ENCODE assay signal across 28 mouse cellular contexts in genomic region chr9:70192336-70192735, GRCm38 (mm10). TPM values are rescaled to one million over a fixed set of nuclear protein-coding genes. Genes with fewer than 3 reads are reported as not detected.
A peak's percentile ranks its signal among the peaks of the same experiment; 100 is the strongest.
DNase-seq lines count a peak whose midpoint lies in the region; ATAC-seq and TF ChIP-seq lines count a peak whose summit lies in the region.
"Had no signal": no experiment of that assay in that cellular context is flagged by ENCODE, and none has a peak within 500 bp of the region (broad histone marks: within the 10 kb centered on the region; RNA-seq: fewer than 3 reads in every experiment).

No protein-coding gene starts in this region.

- TF ChIP-seq CTCF in midbrain, postnatal 0 days (IDR thresholded peaks at IDR 0.05): no peak
- no peak for TF ChIP-seq CTCF in forebrain, postnatal 0 days (IDR thresholded peaks at IDR 0.05; ENCODE audit: low read depth)

- H3K9ac ChIP-seq in forebrain, embryonic 13.5 days: no peak overlapping the region
- no peak overlapping the region for H3K9ac ChIP-seq in forebrain, embryonic 11.5 days (ENCODE audit: low read length)
- H3K9ac ChIP-seq in hindbrain, embryonic 16.5 days (ENCODE audit: low read depth, low read length): no peak overlapping the region
- H3K9ac ChIP-seq in hindbrain, embryonic 11.5 days (ENCODE audit: low read depth, low read length): no peak overlapping the region
- H3K9ac ChIP-seq in midbrain, postnatal 0 days (replicated peaks; ENCODE audit: low read length, poor library complexity, severe bottlenecking): no peak overlapping the region
- no peak overlapping the region for H3K9ac ChIP-seq in midbrain, embryonic 11.5 days (ENCODE audit: low read length)
- H3K9ac ChIP-seq in forebrain, postnatal 0 days: no peak overlapping the region
- H3K9ac ChIP-seq: embryonic facial prominence, embryonic 12.5 days; embryonic facial prominence, embryonic 15.5 days; heart, embryonic 13.5 days; hindbrain, embryonic 13.5 days had no signal

- peak; percentile 80 for ATAC-seq in forebrain, embryonic 13.5 days
- ATAC-seq in forebrain, embryonic 11.5 days (replicated peaks; ENCODE audit: low FRiP score): no peak
- no peak for ATAC-seq in hindbrain, embryonic 16.5 days
- no peak for ATAC-seq in hindbrain, embryonic 11.5 days (ENCODE audit: low FRiP score)
- no peak for ATAC-seq in midbrain, postnatal 0 days (ENCODE audit: low FRiP score)
- no peak for ATAC-seq in midbrain, embryonic 11.5 days (ENCODE audit: low FRiP score)
- peak; percentile 88 for ATAC-seq in forebrain, postnatal 0 days
- ATAC-seq: intestine, postnatal 0 days; Patski had no signal

- H3K4me2 ChIP-seq in forebrain, embryonic 13.5 days: no peak overlapping the region
- no peak overlapping the region for H3K4me2 ChIP-seq in forebrain, embryonic 11.5 days (ENCODE audit: low read depth, low read length, severe bottlenecking)
- H3K4me2 ChIP-seq in hindbrain, embryonic 16.5 days (ENCODE audit: low read length): no peak overlapping the region
- H3K4me2 ChIP-seq in hindbrain, embryonic 11.5 days (replicated peaks; ENCODE audit: low read depth, low read length): no peak overlapping the region
- no peak overlapping the region for H3K4me2 ChIP-seq in midbrain, postnatal 0 days (ENCODE audit: low read depth, low read length, poor library complexity, severe bottlenecking)
- no peak overlapping the region for H3K4me2 ChIP-seq in midbrain, embryonic 11.5 days
- H3K4me2 ChIP-seq in forebrain, postnatal 0 days (ENCODE audit: low read depth): no peak overlapping the region
- H3K4me2 ChIP-seq: embryonic facial prominence, embryonic 12.5 days; embryonic facial prominence, embryonic 15.5 days; heart, embryonic 13.5 days; hindbrain, embryonic 13.5 days had no signal

- no peaks in the 10 kb centered on the region for H3K9me3 ChIP-seq in forebrain, embryonic 13.5 days (replicated peaks)
- H3K9me3 ChIP-seq in forebrain, embryonic 11.5 days (ENCODE audit: control insufficient read depth, low read length): no peaks in the 10 kb centered on the region
- H3K9me3 ChIP-seq in hindbrain, embryonic 16.5 days (ENCODE audit: control insufficient read depth, low read length): no peaks in the 10 kb centered on the region
- H3K9me3 ChIP-seq in hindbrain, embryonic 11.5 days (ENCODE audit: control insufficient read depth, low read length): no peaks in the 10 kb centered on the region
- no peaks in the 10 kb centered on the region for H3K9me3 ChIP-seq in midbrain, postnatal 0 days (ENCODE audit: low read length)
- H3K9me3 ChIP-seq in midbrain, embryonic 11.5 days (ENCODE audit: control insufficient read depth, low read length): no peaks in the 10 kb centered on the region
- no peaks in the 10 kb centered on the region for H3K9me3 ChIP-seq in forebrain, postnatal 0 days (ENCODE audit: low read length)
- H3K9me3 ChIP-seq: embryonic facial prominence, embryonic 12.5 days; embryonic facial prominence, embryonic 15.5 days; G1E; heart, embryonic 13.5 days; hindbrain, embryonic 13.5 days had no signal

- H3K27ac ChIP-seq in forebrain, embryonic 13.5 days: no peak overlapping the region
- no peak overlapping the region for H3K27ac ChIP-seq in forebrain, embryonic 11.5 days (ENCODE audit: low read depth, low read length)
- H3K27ac ChIP-seq in hindbrain, embryonic 16.5 days (ENCODE audit: low read depth, low read length): 0 out of 2 replicates have a peak overlapping the region, but pooled peaks have one; percentile 37
- no peak overlapping the region for H3K27ac ChIP-seq in hindbrain, embryonic 11.5 days (ENCODE audit: low read depth, low read length)
- H3K27ac ChIP-seq in midbrain, postnatal 0 days (ENCODE audit: low read depth, low read length): no peak overlapping the region
- H3K27ac ChIP-seq in midbrain, embryonic 11.5 days (ENCODE audit: low read depth, low read length): no peak overlapping the region
- H3K27ac ChIP-seq in forebrain, postnatal 0 days (ENCODE audit: low read depth, low read length): no peak overlapping the region
- H3K27ac ChIP-seq: embryonic facial prominence, embryonic 12.5 days; embryonic facial prominence, embryonic 15.5 days; heart, embryonic 13.5 days; hindbrain, embryonic 13.5 days had no signal

- H3K4me3 ChIP-seq in forebrain, embryonic 13.5 days: no peak overlapping the region
- no peak overlapping the region for H3K4me3 ChIP-seq in forebrain, embryonic 11.5 days (ENCODE audit: low read depth, low read length)
- no peak overlapping the region for H3K4me3 ChIP-seq in hindbrain, embryonic 16.5 days (ENCODE audit: low read length)
- no peak overlapping the region for H3K4me3 ChIP-seq in hindbrain, embryonic 11.5 days (ENCODE audit: low read depth, low read length)
- H3K4me3 ChIP-seq in midbrain, postnatal 0 days (ENCODE audit: low read depth, low read length): no peak overlapping the region
- H3K4me3 ChIP-seq in midbrain, embryonic 11.5 days (ENCODE audit: low read depth, low read length): no peak overlapping the region
- H3K4me3 ChIP-seq in forebrain, postnatal 0 days (ENCODE audit: low read depth, low read length): no peak overlapping the region
- H3K4me3 ChIP-seq: embryonic facial prominence, embryonic 12.5 days; embryonic facial prominence, embryonic 15.5 days; heart, embryonic 13.5 days; hindbrain, embryonic 13.5 days had no signal

- 77% methylated on average over 5 of the region's 5 CpGs for WGBS in forebrain, embryonic 13.5 days
- 90% methylated on average over 5 of the region's 5 CpGs for WGBS in forebrain, embryonic 11.5 days
- 70% methylated on average over 5 of the region's 5 CpGs for WGBS in hindbrain, embryonic 16.5 days
- 91% methylated on average over 5 of the region's 5 CpGs for WGBS in hindbrain, embryonic 11.5 days
- WGBS in midbrain, postnatal 0 days: 75% methylated on average over 5 of the region's 5 CpGs
- WGBS in midbrain, embryonic 11.5 days: 92% methylated on average over 5 of the region's 5 CpGs
- 49% methylated on average over 5 of the region's 5 CpGs for WGBS in forebrain, postnatal 0 days

- H3K36me3 ChIP-seq in forebrain, embryonic 13.5 days (ENCODE audit: poor library complexity, severe bottlenecking): no peaks in the 10 kb centered on the region
- H3K36me3 ChIP-seq in forebrain, embryonic 11.5 days (ENCODE audit: control insufficient read depth, insufficient read depth, low read length): no peaks in the 10 kb centered on the region
- H3K36me3 ChIP-seq in hindbrain, embryonic 16.5 days (ENCODE audit: control insufficient read depth, insufficient read depth, low read length): no peaks in the 10 kb centered on the region
- no peaks in the 10 kb centered on the region for H3K36me3 ChIP-seq in hindbrain, embryonic 11.5 days (ENCODE audit: control insufficient read depth, insufficient read depth, low read length)
- no peaks in the 10 kb centered on the region for H3K36me3 ChIP-seq in midbrain, postnatal 0 days (ENCODE audit: insufficient read depth, low read length)
- no peaks in the 10 kb centered on the region for H3K36me3 ChIP-seq in midbrain, embryonic 11.5 days (ENCODE audit: control insufficient read depth, insufficient read depth, low read length)
- no peaks in the 10 kb centered on the region for H3K36me3 ChIP-seq in forebrain, postnatal 0 days (ENCODE audit: insufficient read depth)
- H3K36me3 ChIP-seq: embryonic facial prominence, embryonic 12.5 days; embryonic facial prominence, embryonic 15.5 days; G1E; heart, embryonic 13.5 days; hindbrain, embryonic 13.5 days had no signal

- H3K4me1 ChIP-seq in forebrain, embryonic 13.5 days: no peaks in the 10 kb centered on the region
- no peaks in the 10 kb centered on the region for H3K4me1 ChIP-seq in forebrain, embryonic 11.5 days (replicated peaks; ENCODE audit: control insufficient read depth, insufficient read depth, low read length)
- no peaks in the 10 kb centered on the region for H3K4me1 ChIP-seq in hindbrain, embryonic 16.5 days (ENCODE audit: control insufficient read depth, insufficient read depth, low read depth, low read length)
- H3K4me1 ChIP-seq in hindbrain, embryonic 11.5 days (replicated peaks; ENCODE audit: control insufficient read depth, insufficient read depth, low read length): no peaks in the 10 kb centered on the region
- no peaks in the 10 kb centered on the region; the same call in 1 of the 2 replicates for H3K4me1 ChIP-seq in midbrain, postnatal 0 days (ENCODE audit: insufficient read depth, low read length)
- no peaks in the 10 kb centered on the region for H3K4me1 ChIP-seq in midbrain, embryonic 11.5 days (ENCODE audit: control insufficient read depth, insufficient read depth, low read length)
- no peaks in the 10 kb centered on the region for H3K4me1 ChIP-seq in forebrain, postnatal 0 days (ENCODE audit: insufficient read depth)
- H3K4me1 ChIP-seq: embryonic facial prominence, embryonic 12.5 days; embryonic facial prominence, embryonic 15.5 days; heart, embryonic 13.5 days; hindbrain, embryonic 13.5 days had no signal

- no peak for DNase-seq in forebrain, embryonic 11.5 days (ENCODE audit: low spot score)
- no peak for DNase-seq in hindbrain, embryonic 11.5 days (ENCODE audit: low spot score)
- peak; percentile 58 for DNase-seq in midbrain, postnatal 0 days (ENCODE audit: low spot score)
- DNase-seq in midbrain, embryonic 11.5 days (ENCODE audit: low spot score, missing footprints): no peak
- DNase-seq in forebrain, postnatal 0 days: peak; percentile 64
- no peak for DNase-seq in lung, postnatal 10 days
- DNase-seq: adrenal gland, postnatal 10 days; adrenal gland, postnatal 36 days; B cell, adult 2 months; cerebellum, adult 11-12 months; cerebellum, adult 9-10 months; cerebellum, postnatal 25 days; gastrocnemius, postnatal 25 days; heart, adult 18-20 months; heart, postnatal 14 days; heart, postnatal 4 days; kidney, adult 2 months had no signal

- H3K27me3 ChIP-seq in forebrain, embryonic 13.5 days: no peaks in the 10 kb centered on the region
- no peaks in the 10 kb centered on the region for H3K27me3 ChIP-seq in forebrain, embryonic 11.5 days (ENCODE audit: control insufficient read depth, insufficient read depth, low read length)
- no peaks in the 10 kb centered on the region for H3K27me3 ChIP-seq in hindbrain, embryonic 16.5 days (replicated peaks; ENCODE audit: control insufficient read depth, insufficient read depth, low read length)
- no peaks in the 10 kb centered on the region for H3K27me3 ChIP-seq in hindbrain, embryonic 11.5 days (ENCODE audit: control insufficient read depth, insufficient read depth, low read length)
- no peaks in the 10 kb centered on the region for H3K27me3 ChIP-seq in midbrain, postnatal 0 days (ENCODE audit: insufficient read depth, low read length)
- H3K27me3 ChIP-seq in midbrain, embryonic 11.5 days (ENCODE audit: control insufficient read depth, insufficient read depth, low read length): no peaks in the 10 kb centered on the region
- H3K27me3 ChIP-seq in forebrain, postnatal 0 days (ENCODE audit: insufficient read depth, low read length): no peaks in the 10 kb centered on the region
- H3K27me3 ChIP-seq: CH12.LX; embryonic facial prominence, embryonic 12.5 days; embryonic facial prominence, embryonic 15.5 days; heart, embryonic 13.5 days; hindbrain, embryonic 13.5 days; Patski had no signal

RNA-seq across cellular contexts. Expression of gene Myo1e, which starts 14.8 kb away (rescaled TPM):
- 5.1 and 6.9 TPM in 2 replicates for polyA plus RNA-seq in forebrain, embryonic 13.5 days (2015; fragmentation: Nextera tagmentation; extraction: Ambion mirVana)
- 10.5 and 11.1 TPM in 2 replicates for polyA plus RNA-seq in forebrain, embryonic 11.5 days (2014; fragmentation: Nextera tagmentation; extraction: Ambion mirVana)
- 7.5 and 10.9 TPM in 2 replicates for polyA plus RNA-seq in hindbrain, embryonic 16.5 days (2015; fragmentation: Nextera tagmentation; extraction: Ambion mirVana)
- 10.0 and 10.8 TPM in 2 replicates for polyA plus RNA-seq in hindbrain, embryonic 11.5 days (2014; fragmentation: Nextera tagmentation; extraction: Ambion mirVana)
- total RNA-seq in midbrain, postnatal 0 days (2014; rRNA removed): 5.9 and 7.8 TPM in 2 replicates
- polyA plus RNA-seq in midbrain, postnatal 0 days (2015; fragmentation: Nextera tagmentation; extraction: Ambion mirVana): 3.0 TPM in 2 replicates
- polyA plus RNA-seq in midbrain, embryonic 11.5 days (2014; fragmentation: Nextera tagmentation; extraction: Ambion mirVana): 9.5 and 9.7 TPM in 2 replicates
- 4.6 and 6.2 TPM in 2 replicates for total RNA-seq in forebrain, postnatal 0 days (2014; rRNA removed)
- polyA plus RNA-seq in forebrain, postnatal 0 days (2015; fragmentation: Nextera tagmentation; extraction: Ambion mirVana): 2.2 and 3.6 TPM in 2 replicates

RNA-seq across cellular contexts. Expression of gene Fam81a, which starts 50.0 kb away (rescaled TPM):
- polyA plus RNA-seq in forebrain, embryonic 13.5 days (2015; fragmentation: Nextera tagmentation; extraction: Ambion mirVana): 5.1 and 8.0 TPM in 2 replicates
- 3.6 and 6.0 TPM in 2 replicates for polyA plus RNA-seq in forebrain, embryonic 11.5 days (2014; fragmentation: Nextera tagmentation; extraction: Ambion mirVana)
- 13.6 and 16.3 TPM in 2 replicates for polyA plus RNA-seq in hindbrain, embryonic 16.5 days (2015; fragmentation: Nextera tagmentation; extraction: Ambion mirVana)
- 6.3 and 8.4 TPM in 2 replicates for polyA plus RNA-seq in hindbrain, embryonic 11.5 days (2014; fragmentation: Nextera tagmentation; extraction: Ambion mirVana)
- total RNA-seq in midbrain, postnatal 0 days (2014; rRNA removed): 8.5 and 10.7 TPM in 2 replicates
- 9.8 and 11.8 TPM in 2 replicates for polyA plus RNA-seq in midbrain, postnatal 0 days (2015; fragmentation: Nextera tagmentation; extraction: Ambion mirVana)
- polyA plus RNA-seq in midbrain, embryonic 11.5 days (2014; fragmentation: Nextera tagmentation; extraction: Ambion mirVana): 4.7 TPM in 2 replicates
- total RNA-seq in forebrain, postnatal 0 days (2014; rRNA removed): 25.6 and 33.5 TPM in 2 replicates
- polyA plus RNA-seq in forebrain, postnatal 0 days (2015; fragmentation: Nextera tagmentation; extraction: Ambion mirVana): 16.4 and 29.4 TPM in 2 replicates
- total RNA-seq: common myeloid progenitor, adult 5-6 weeks; G1E had no signal
- polyA plus RNA-seq: G1E had no signal

Comparison
In these comparisons a context has a peak if more than half of its experiments do, and no peak if none do; other contexts are left out.
1. ATAC-seq: peak in forebrain, embryonic 13.5 days (single experiment) and forebrain, postnatal 0 days (single experiment); none in forebrain, embryonic 11.5 days (single experiment), hindbrain, embryonic 16.5 days (single experiment), hindbrain, embryonic 11.5 days (single experiment), midbrain, postnatal 0 days (single experiment) and midbrain, embryonic 11.5 days (single experiment).
2. DNase-seq: peak in midbrain, postnatal 0 days (single experiment) and forebrain, postnatal 0 days (single experiment); none in forebrain, embryonic 11.5 days (single experiment), hindbrain, embryonic 11.5 days (single experiment), midbrain, embryonic 11.5 days (single experiment) and lung, postnatal 10 days (single experiment).